21 mouse cellular contexts compared by ENCODE assay signal in the genomic region with DNA sequence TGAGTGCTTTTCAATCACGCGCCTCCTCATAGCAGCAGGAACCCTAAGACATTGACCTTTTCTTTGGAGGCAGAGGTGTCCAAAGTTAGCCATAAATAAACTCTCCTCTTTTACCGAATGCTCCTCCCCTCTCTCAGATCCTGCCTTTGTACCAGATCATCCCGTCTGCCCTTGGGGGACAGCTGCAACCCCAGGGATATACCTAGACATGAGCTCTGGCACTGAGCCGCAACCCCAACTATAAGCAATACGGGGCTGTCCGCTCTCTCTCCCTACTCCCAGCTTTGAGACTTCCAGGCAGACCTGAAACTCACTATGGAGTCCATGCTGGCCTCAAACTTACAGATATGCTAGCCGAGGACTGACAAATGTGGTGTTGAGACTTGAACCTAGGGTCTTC. TPM values are rescaled to one million over a fixed set of nuclear protein-coding genes. Genes with fewer than 3 reads are reported as not detected.
A peak's percentile ranks its signal among the peaks of the same experiment; 100 is the strongest.
DNase-seq lines count a peak whose midpoint lies in the region; ATAC-seq lines count a peak whose summit lies in the region.
"Had no signal": no experiment of that assay in that cellular context is flagged by ENCODE, and none has a peak within 500 bp of the region (broad histone marks: within the 10 kb centered on the region; RNA-seq: fewer than 3 reads in every experiment).

No protein-coding gene starts in this region.

- peak overlapping the region; percentile 10; the same call in 1 of the 2 replicates for H3K9ac ChIP-seq in heart, embryonic 11.5 days (ENCODE audit: low read depth, low read length)
- H3K9ac ChIP-seq in liver, embryonic 16.5 days (ENCODE audit: low read depth, low read length) = no peak overlapping the region
- H3K9ac ChIP-seq in forebrain, embryonic 11.5 days (ENCODE audit: low read length) = no peak overlapping the region
- H3K9ac ChIP-seq: forebrain, embryonic 13.5 days; forebrain, postnatal 0 days had no signal

- H3K4me2 ChIP-seq in heart, embryonic 11.5 days = no peak overlapping the region
- H3K4me2 ChIP-seq in liver, embryonic 16.5 days (ENCODE audit: low read depth, low read length) = 0 out of 2 replicates have a peak overlapping the region, but pooled peaks have one; percentile 98
- H3K4me2 ChIP-seq in forebrain, embryonic 11.5 days (ENCODE audit: low read depth, low read length, severe bottlenecking) = no peak overlapping the region

- H3K4me3 ChIP-seq in heart, embryonic 11.5 days (ENCODE audit: low read depth, low read length) = no peak overlapping the region
- H3K4me3 ChIP-seq in liver, embryonic 16.5 days (ENCODE audit: low read depth, low read length) = no peak overlapping the region
- peak overlapping the region; percentile 7; the same call in 1 of the 2 replicates for H3K4me3 ChIP-seq in limb, embryonic 10.5 days
- no peak overlapping the region for H3K4me3 ChIP-seq in forebrain, embryonic 11.5 days (ENCODE audit: low read depth, low read length)
- H3K4me3 ChIP-seq: embryonic facial prominence, embryonic 13.5 days; heart, embryonic 12.5 days had no signal

- H3K27me3 ChIP-seq in heart, embryonic 11.5 days (ENCODE audit: control insufficient read depth, insufficient read depth, low read length) = no peaks in the 10 kb centered on the region
- no peaks in the 10 kb centered on the region for H3K27me3 ChIP-seq in liver, embryonic 16.5 days (ENCODE audit: control insufficient read depth, insufficient read depth, low read depth, low read length)
- H3K27me3 ChIP-seq in limb, embryonic 10.5 days (ENCODE audit: low read depth, poor library complexity, severe bottlenecking) = no peaks in the 10 kb centered on the region
- H3K27me3 ChIP-seq in forebrain, embryonic 11.5 days (ENCODE audit: control insufficient read depth, insufficient read depth, low read length) = no peaks in the 10 kb centered on the region
- H3K27me3 ChIP-seq: embryonic facial prominence, embryonic 13.5 days; forebrain, embryonic 13.5 days; heart, embryonic 12.5 days; hindbrain, embryonic 13.5 days had no signal

- no peak for ATAC-seq in heart, embryonic 11.5 days (replicated peaks; ENCODE audit: insufficient number of reproducible peaks, low FRiP score, low TSS enrichment)
- ATAC-seq in liver, embryonic 16.5 days (ENCODE audit: low read depth) = no peak
- ATAC-seq in forebrain, embryonic 11.5 days (replicated peaks; ENCODE audit: low FRiP score) = no peak
- ATAC-seq: CD4-positive, CD25-positive, alpha-beta regulatory T cell, adult 4 months; forebrain, embryonic 13.5 days; forebrain, postnatal 0 days; hindbrain, postnatal 0 days had no signal

- WGBS in heart, embryonic 11.5 days (ENCODE audit: insufficient replicate concordance) = 92% methylated on average over 8 of the region's 8 CpGs
- WGBS in liver, embryonic 16.5 days (ENCODE audit: insufficient replicate concordance) = 80% methylated on average over 8 of the region's 8 CpGs
- WGBS in limb, embryonic 10.5 days = 96% methylated on average over 8 of the region's 8 CpGs
- 97% methylated on average over 8 of the region's 8 CpGs for WGBS in forebrain, embryonic 11.5 days

- H3K4me1 ChIP-seq in heart, embryonic 11.5 days (ENCODE audit: control insufficient read depth, insufficient read depth, low read length) = peaks cover 13% of the 10 kb centered on the region
- peaks cover 22% of the 10 kb centered on the region for H3K4me1 ChIP-seq in liver, embryonic 16.5 days (ENCODE audit: control insufficient read depth, low read depth, low read length)
- peaks cover 37% of the 10 kb centered on the region for H3K4me1 ChIP-seq in limb, embryonic 10.5 days
- H3K4me1 ChIP-seq in forebrain, embryonic 11.5 days (replicated peaks; ENCODE audit: control insufficient read depth, insufficient read depth, low read length) = peaks cover 4% of the 10 kb centered on the region; the same call in 1 of the 2 replicates

- H3K27ac ChIP-seq in heart, embryonic 11.5 days (ENCODE audit: low read depth, low read length) = no peak overlapping the region
- H3K27ac ChIP-seq in liver, embryonic 16.5 days (ENCODE audit: low read length) = no peak overlapping the region
- H3K27ac ChIP-seq in limb, embryonic 10.5 days = no peak overlapping the region
- no peak overlapping the region for H3K27ac ChIP-seq in forebrain, embryonic 11.5 days (ENCODE audit: low read depth, low read length)
- H3K27ac ChIP-seq: embryonic facial prominence, embryonic 13.5 days; forebrain, embryonic 13.5 days; hindbrain, embryonic 13.5 days; hindbrain, postnatal 0 days had no signal

- H3K36me3 ChIP-seq in heart, embryonic 11.5 days (ENCODE audit: control insufficient read depth, insufficient read depth, low read length) = peaks cover 29% of the 10 kb centered on the region
- H3K36me3 ChIP-seq in liver, embryonic 16.5 days (ENCODE audit: control insufficient read depth, insufficient read depth) = peaks cover 24% of the 10 kb centered on the region
- H3K36me3 ChIP-seq in limb, embryonic 10.5 days = peaks cover 64% of the 10 kb centered on the region
- H3K36me3 ChIP-seq in forebrain, embryonic 11.5 days (ENCODE audit: control insufficient read depth, insufficient read depth, low read length) = peaks cover 14% of the 10 kb centered on the region; the same call in 1 of the 2 replicates

- H3K9me3 ChIP-seq in heart, embryonic 11.5 days (replicated peaks; ENCODE audit: control insufficient read depth, low read length) = no peaks in the 10 kb centered on the region
- no peaks in the 10 kb centered on the region for H3K9me3 ChIP-seq in liver, embryonic 16.5 days (replicated peaks; ENCODE audit: control insufficient read depth, low read length)
- no peaks in the 10 kb centered on the region for H3K9me3 ChIP-seq in limb, embryonic 10.5 days (replicated peaks)
- H3K9me3 ChIP-seq in forebrain, embryonic 11.5 days (ENCODE audit: control insufficient read depth, low read length) = no peaks in the 10 kb centered on the region
- H3K9me3 ChIP-seq: embryonic facial prominence, embryonic 13.5 days; forebrain, embryonic 13.5 days; heart, embryonic 12.5 days; hindbrain, embryonic 13.5 days had no signal

- DNase-seq in cerebellum, adult 9-10 months = peak; percentile 46
- DNase-seq in cerebellum, postnatal 4 days (ENCODE audit: low spot score in 2 of 2) = no peak
- no peak for DNase-seq in heart, postnatal 4 days
- DNase-seq in liver = no peak
- no peak for DNase-seq in limb, embryonic 10.5 days (ENCODE audit: low spot score)
- no peak for DNase-seq in forebrain, embryonic 11.5 days (ENCODE audit: low spot score)
- DNase-seq: adrenal gland, postnatal 10 days; B cell, adult 2 months; cerebellum, adult 18-20 months; cerebellum, postnatal 25 days; forebrain, postnatal 0 days; gastrocnemius, postnatal 36 days; heart, adult 18-20 months had no signal

RNA-seq across cellular contexts. Expression of a gene that starts 2.5 kb away (rescaled TPM):
- 187 and 201 TPM in 2 replicates for polyA plus RNA-seq in heart, embryonic 11.5 days (2014; fragmentation: Nextera tagmentation; extraction: Ambion mirVana)
- 10 to 100 TPM; 86.2 to 92.3 TPM for total RNA-seq in heart, postnatal 4 days (2021)
- 57.5 and 59.7 TPM in 2 replicates for polyA plus RNA-seq in liver, embryonic 16.5 days (2015; fragmentation: Nextera tagmentation; extraction: Ambion mirVana)
- polyA plus RNA-seq in limb, embryonic 10.5 days (2016; fragmentation: Nextera tagmentation; extraction: Ambion mirVana) = 182 and 196 TPM in 2 replicates
- 160 and 167 TPM in 2 replicates for polyA plus RNA-seq in forebrain, embryonic 11.5 days (2014; fragmentation: Nextera tagmentation; extraction: Ambion mirVana)

RNA-seq across cellular contexts. Expression of a gene that starts 9.7 kb away (rescaled TPM):
- 272 and 313 TPM in 2 replicates for polyA plus RNA-seq in heart, embryonic 11.5 days (2014; fragmentation: Nextera tagmentation; extraction: Ambion mirVana)
- total RNA-seq in heart, postnatal 4 days (2021) = 1,000 to 10,000 TPM; 1,339 to 1,391 TPM
- polyA plus RNA-seq in liver, embryonic 16.5 days (2015; fragmentation: Nextera tagmentation; extraction: Ambion mirVana) = 11.6 and 22.1 TPM in 2 replicates
- polyA plus RNA-seq in limb, embryonic 10.5 days (2016; fragmentation: Nextera tagmentation; extraction: Ambion mirVana) = 67.8 and 75.6 TPM in 2 replicates
- 16.6 and 17.4 TPM in 2 replicates for polyA plus RNA-seq in forebrain, embryonic 11.5 days (2014; fragmentation: Nextera tagmentation; extraction: Ambion mirVana)

RNA-seq across cellular contexts. Expression of a gene that starts 12.2 kb away (rescaled TPM):
- 1,771 and 1,932 TPM in 2 replicates for polyA plus RNA-seq in heart, embryonic 11.5 days (2014; fragmentation: Nextera tagmentation; extraction: Ambion mirVana)
- 100 to 1,000 TPM; 572 to 580 TPM for total RNA-seq in heart, postnatal 4 days (2021)
- 899 and 965 TPM in 2 replicates for polyA plus RNA-seq in liver, embryonic 16.5 days (2015; fragmentation: Nextera tagmentation; extraction: Ambion mirVana)
- polyA plus RNA-seq in limb, embryonic 10.5 days (2016; fragmentation: Nextera tagmentation; extraction: Ambion mirVana) = 2,132 and 2,568 TPM in 2 replicates
- 1,387 and 1,399 TPM in 2 replicates for polyA plus RNA-seq in forebrain, embryonic 11.5 days (2014; fragmentation: Nextera tagmentation; extraction: Ambion mirVana)

RNA-seq across cellular contexts. Expression of a gene that starts 19.4 kb away (rescaled TPM):
- polyA plus RNA-seq in heart, embryonic 11.5 days (2014; fragmentation: Nextera tagmentation; extraction: Ambion mirVana) = 221 and 245 TPM in 2 replicates
- total RNA-seq in heart, postnatal 4 days (2021) = 100 to 1,000 TPM; 311 to 313 TPM
- 74.5 and 79.2 TPM in 2 replicates for polyA plus RNA-seq in liver, embryonic 16.5 days (2015; fragmentation: Nextera tagmentation; extraction: Ambion mirVana)
- 136 and 160 TPM in 2 replicates for polyA plus RNA-seq in limb, embryonic 10.5 days (2016; fragmentation: Nextera tagmentation; extraction: Ambion mirVana)
- 129 and 137 TPM in 2 replicates for polyA plus RNA-seq in forebrain, embryonic 11.5 days (2014; fragmentation: Nextera tagmentation; extraction: Ambion mirVana)

RNA-seq across cellular contexts. Expression of a gene that starts 19.7 kb away (rescaled TPM):
- polyA plus RNA-seq in heart, embryonic 11.5 days (2014; fragmentation: Nextera tagmentation; extraction: Ambion mirVana) = 66.8 and 76.9 TPM in 2 replicates
- 10 to 100 TPM; 42.1 to 42.8 TPM for total RNA-seq in heart, postnatal 4 days (2021)
- polyA plus RNA-seq in liver, embryonic 16.5 days (2015; fragmentation: Nextera tagmentation; extraction: Ambion mirVana) = 76.4 and 79.6 TPM in 2 replicates
- polyA plus RNA-seq in limb, embryonic 10.5 days (2016; fragmentation: Nextera tagmentation; extraction: Ambion mirVana) = 85.0 and 104 TPM in 2 replicates
- polyA plus RNA-seq in forebrain, embryonic 11.5 days (2014; fragmentation: Nextera tagmentation; extraction: Ambion mirVana) = 88.0 and 90.0 TPM in 2 replicates
